Mouse (Mus musculus): ENCODE results near the gene Gm4133. TPM values are rescaled to one million over a fixed set of nuclear protein-coding genes. Genes with fewer than 3 reads are reported as not detected.
"Not testable (repeated sequence)": the region's sequence is repeated elsewhere in the genome, so short reads cannot be mapped to it uniquely, and the experiment has no call there.

Gm4133 gene
- not detected in 2 replicates for polyA plus RNA-seq (2015; fragmentation: Nextera tagmentation; extraction: Ambion mirVana)

GRCm38 (mm10) chr7:20333965-20334364, at the start of gene Gm4133:
Gene Gm4133, minus strand, starts transcription at chr7:20334065.
- ATAC-seq (ENCODE audit: insufficient read depth); H3K4me2 ChIP-seq; H3K9me3 ChIP-seq (replicated peaks); H3K4me1 ChIP-seq (replicated peaks); H3K4me3 ChIP-seq (replicated peaks); H3K27ac ChIP-seq (replicated peaks); H3K9ac ChIP-seq; H3K27me3 ChIP-seq; H3K36me3 ChIP-seq (replicated peaks): not testable (repeated sequence)
- no CpG with 5 or more reads among the region's 2 CpGs for WGBS (ENCODE audit: insufficient replicate concordance)

DNA sequence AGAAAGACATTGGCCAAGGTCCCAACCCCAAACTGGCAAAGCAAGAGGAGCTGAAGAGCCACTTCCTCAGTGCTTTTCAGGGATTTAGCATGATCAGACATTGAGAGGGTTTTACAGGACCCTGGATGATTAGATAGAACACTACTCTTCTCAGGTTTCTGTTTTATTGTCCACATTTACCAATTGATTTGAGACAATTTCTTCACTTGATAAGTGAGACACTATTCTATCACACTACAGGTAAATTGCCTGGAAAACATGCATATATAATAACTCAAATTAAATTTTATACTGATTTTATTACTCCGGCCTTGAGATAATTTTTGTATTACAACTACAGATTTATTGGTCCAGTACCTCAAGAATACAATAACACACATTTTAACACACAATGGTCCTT, 41.4 kb upstream of the Gm4133 start, which contains the start of gene Gm5728:
Gene Gm5728 (minus strand): TSS at position 101 of the 400 bp plus-strand sequence.
- not testable (repeated sequence) for H3K27me3 ChIP-seq; H3K4me2 ChIP-seq; ATAC-seq (ENCODE audit: insufficient read depth); H3K4me3 ChIP-seq (replicated peaks); H3K4me1 ChIP-seq (replicated peaks); H3K9ac ChIP-seq; H3K9me3 ChIP-seq (replicated peaks); H3K36me3 ChIP-seq (replicated peaks); H3K27ac ChIP-seq (replicated peaks)
- no CpG with 5 or more reads among the region's 1 CpGs for WGBS (ENCODE audit: insufficient replicate concordance)

Other genes starting within 250 kb of the Gm4133 start
- not detected in 2 replicates for gene Vmn1r91, start 234.4 kb downstream of the Gm4133 start, polyA plus RNA-seq (2015; fragmentation: Nextera tagmentation; extraction: Ambion mirVana)
- not detected in 2 replicates for gene Gm16442, start 211.5 kb downstream of the Gm4133 start, polyA plus RNA-seq (2015; fragmentation: Nextera tagmentation; extraction: Ambion mirVana)
- gene Vmn1r93, start 195.0 kb downstream of the Gm4133 start, polyA plus RNA-seq (2015; fragmentation: Nextera tagmentation; extraction: Ambion mirVana): not detected in 2 replicates
- gene Vmn1r94, start 165.7 kb downstream of the Gm4133 start, polyA plus RNA-seq (2015; fragmentation: Nextera tagmentation; extraction: Ambion mirVana): not detected in 2 replicates
- gene Vmn1r95, start 140.4 kb downstream of the Gm4133 start, polyA plus RNA-seq (2015; fragmentation: Nextera tagmentation; extraction: Ambion mirVana): not detected in 2 replicates
- not detected in 2 replicates for gene Gm6164, start 128.5 kb downstream of the Gm4133 start, polyA plus RNA-seq (2015; fragmentation: Nextera tagmentation; extraction: Ambion mirVana)
- gene Gm4498, start 100.2 kb downstream of the Gm4133 start, polyA plus RNA-seq (2015; fragmentation: Nextera tagmentation; extraction: Ambion mirVana): not detected in 2 replicates
- gene Gm5890, start 71.2 kb downstream of the Gm4133 start, polyA plus RNA-seq (2015; fragmentation: Nextera tagmentation; extraction: Ambion mirVana): not detected in 2 replicates
- not detected in 2 replicates for gene Gm5728, start 41.3 kb upstream of the Gm4133 start, polyA plus RNA-seq (2015; fragmentation: Nextera tagmentation; extraction: Ambion mirVana)
- gene Vmn1r100, start 83.9 kb upstream of the Gm4133 start, polyA plus RNA-seq (2015; fragmentation: Nextera tagmentation; extraction: Ambion mirVana): not detected in 2 replicates
- gene Vmn1r101, start 108.5 kb upstream of the Gm4133 start, polyA plus RNA-seq (2015; fragmentation: Nextera tagmentation; extraction: Ambion mirVana): not detected in 2 replicates
- gene Gm10670, start 140.9 kb upstream of the Gm4133 start, polyA plus RNA-seq (2015; fragmentation: Nextera tagmentation; extraction: Ambion mirVana): not detected in 2 replicates
- not detected in 2 replicates for gene Vmn1r103, start 176.5 kb upstream of the Gm4133 start, polyA plus RNA-seq (2015; fragmentation: Nextera tagmentation; extraction: Ambion mirVana)
- not detected in 2 replicates for gene Vmn1r104, start 199.8 kb upstream of the Gm4133 start, polyA plus RNA-seq (2015; fragmentation: Nextera tagmentation; extraction: Ambion mirVana)
- gene Gm5726, start 211.7 kb upstream of the Gm4133 start, polyA plus RNA-seq (2015; fragmentation: Nextera tagmentation; extraction: Ambion mirVana): not detected in 2 replicates
- gene Gm4141, start 242.2 kb upstream of the Gm4133 start, polyA plus RNA-seq (2015; fragmentation: Nextera tagmentation; extraction: Ambion mirVana): not detected in 2 replicates